Mouse (Mus musculus) spleen, adult 12 weeks (tissue): ENCODE data around the gene Eid3.
A peak's percentile ranks its signal among the peaks of the same experiment; 100 is the strongest.

ENCODE experiments used
- DNase-seq: peaks from one replicate; pipeline ENCODE4 v3.0.0; 2022; ENCODE audit warnings: low spot score

The Eid3 gene

DNA sequence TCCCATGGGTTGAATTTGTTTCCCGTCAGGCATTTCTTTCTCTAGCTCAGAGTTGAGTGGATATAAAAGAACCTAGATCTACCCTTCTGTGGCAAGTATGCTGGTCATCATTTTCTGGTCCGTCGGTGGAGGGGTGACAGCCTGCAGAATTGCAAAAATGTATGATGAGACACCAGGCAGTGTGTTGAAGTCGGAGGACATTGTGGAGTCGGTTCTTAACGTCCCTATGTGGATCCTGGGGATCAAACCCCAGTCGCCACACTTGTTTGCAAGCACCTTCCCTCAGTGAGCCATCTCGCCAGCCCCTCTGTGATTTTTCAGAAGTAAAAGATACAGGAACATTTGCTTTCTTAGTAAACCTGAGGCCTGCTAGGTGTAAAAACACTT is 5.5 kb upstream of the Eid3 start:
- DNase-seq, result no peak

DNA sequence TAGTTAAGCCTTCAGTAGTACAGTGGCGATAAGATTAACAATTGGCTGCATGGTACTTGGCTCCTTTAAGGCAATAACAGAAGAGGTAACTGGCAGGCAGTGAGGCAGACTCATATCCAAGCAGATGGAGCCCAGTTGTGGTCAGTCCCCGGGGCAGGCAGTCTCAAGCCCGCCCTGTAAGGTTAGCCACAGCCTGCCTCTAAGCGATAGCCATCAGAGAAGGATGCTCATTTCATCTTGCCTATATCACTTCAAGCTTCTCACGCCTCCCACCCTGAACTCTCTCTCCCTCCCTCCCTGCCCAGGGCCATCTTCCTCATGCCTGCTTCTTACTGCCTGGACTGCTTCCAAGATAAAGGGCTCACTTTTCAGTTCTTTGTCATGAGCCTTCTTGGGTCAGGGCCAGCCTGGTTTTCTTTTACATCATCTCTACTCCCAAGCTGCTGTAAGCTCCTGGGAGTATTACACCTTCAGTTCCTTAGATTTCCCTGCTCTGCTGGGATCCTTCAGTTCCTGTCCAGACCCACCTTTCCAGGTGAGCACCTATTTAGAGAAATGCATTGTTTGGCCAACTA is 3.2 kb upstream of the Eid3 start:
- no peak for DNase-seq

DNA sequence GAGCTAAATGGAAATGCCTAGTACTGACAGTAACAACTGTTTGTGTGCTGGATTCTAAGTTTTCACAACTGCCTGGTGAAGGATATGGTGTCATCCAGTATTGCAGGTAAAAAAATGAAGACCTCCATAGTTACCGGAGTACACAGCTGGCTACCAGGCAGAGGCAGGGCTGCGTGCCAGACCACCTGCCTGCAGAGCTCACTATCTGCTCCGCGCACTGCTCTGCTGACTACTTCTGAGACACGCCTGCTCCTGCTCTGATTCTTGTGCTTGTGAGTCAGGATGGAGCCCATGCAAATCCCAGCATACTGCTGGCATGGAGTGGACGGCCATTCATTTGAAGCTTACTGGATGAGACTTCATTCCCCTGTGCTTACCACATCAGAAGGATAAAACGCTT is 2.6 kb upstream of the Eid3 start:
- peak; percentile 21 for DNase-seq

DNA sequence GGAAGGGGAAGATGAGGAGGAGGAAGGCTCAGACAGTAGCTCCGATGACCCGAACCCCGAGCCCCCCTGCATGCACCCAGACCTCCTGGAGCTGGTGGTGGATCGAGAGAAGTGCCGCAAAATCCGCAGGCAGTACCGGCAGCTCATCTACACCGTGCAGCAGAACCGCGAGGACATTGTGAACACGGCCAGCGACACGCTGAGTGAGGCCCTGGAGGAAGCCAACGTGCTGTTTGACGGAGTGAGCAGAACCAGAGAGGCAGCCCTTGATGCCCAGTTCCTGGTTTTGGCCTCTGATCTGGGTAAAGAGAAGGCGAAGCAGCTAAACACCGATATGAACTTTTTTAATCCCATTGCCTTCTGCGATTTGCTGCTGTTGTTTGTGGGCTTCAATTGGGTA is 406 bp downstream of the Eid3 start:
- DNase-seq, result no peak

DNA sequence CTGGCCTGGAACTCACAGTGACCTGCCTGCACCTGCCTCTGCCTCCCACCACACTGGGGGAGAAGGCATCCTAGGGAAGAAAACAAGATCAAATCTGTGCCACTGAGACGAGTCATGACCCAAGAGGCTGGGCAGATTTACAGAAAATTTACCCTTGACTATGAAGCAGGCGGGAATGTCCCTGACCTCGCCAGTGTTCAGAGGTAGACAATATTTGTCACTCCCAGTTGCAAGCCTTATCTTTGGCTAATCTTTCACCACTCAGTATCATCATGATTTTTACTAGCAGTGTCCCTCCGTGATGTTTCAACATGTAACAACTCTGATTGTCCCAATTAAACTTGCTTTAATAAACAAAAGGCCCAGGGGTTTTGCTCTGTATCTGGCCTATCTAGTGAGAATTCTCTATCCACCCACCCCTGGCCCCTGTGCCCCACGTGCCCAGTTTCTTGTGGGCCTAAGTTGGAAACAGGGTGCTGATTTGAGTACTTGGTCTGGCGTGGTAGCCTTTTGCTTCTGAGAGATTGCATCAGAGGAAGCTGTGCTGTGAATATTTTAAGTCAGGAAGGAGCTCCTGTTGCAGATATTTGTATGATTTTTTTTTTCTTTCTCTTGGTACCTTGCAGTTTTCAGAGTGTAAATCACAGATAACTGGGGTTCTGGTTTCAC is 2.1 kb downstream of the Eid3 start:
- no peak for DNase-seq

DNA sequence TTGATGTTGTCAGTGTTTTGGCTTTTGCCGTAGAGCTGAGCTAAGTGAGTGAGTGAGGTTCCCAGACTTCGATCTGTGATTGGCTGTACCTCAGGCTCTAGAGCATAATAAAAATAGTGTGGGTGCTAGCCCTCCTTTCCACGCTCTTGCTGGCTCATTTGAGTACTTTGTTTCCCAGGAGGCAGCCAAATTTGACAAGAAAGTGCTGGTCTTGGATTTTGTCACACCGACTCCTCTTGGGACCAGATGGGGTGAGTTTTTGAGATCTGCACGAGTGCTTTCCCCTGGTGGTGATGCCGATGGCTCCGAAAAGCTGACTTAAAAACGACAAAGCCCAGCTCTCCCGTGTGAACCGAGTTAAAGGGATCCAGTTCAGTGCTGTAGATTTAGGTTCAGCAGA is 9.0 kb downstream of the Eid3 start:
- DNase-seq, result no peak

DNA sequence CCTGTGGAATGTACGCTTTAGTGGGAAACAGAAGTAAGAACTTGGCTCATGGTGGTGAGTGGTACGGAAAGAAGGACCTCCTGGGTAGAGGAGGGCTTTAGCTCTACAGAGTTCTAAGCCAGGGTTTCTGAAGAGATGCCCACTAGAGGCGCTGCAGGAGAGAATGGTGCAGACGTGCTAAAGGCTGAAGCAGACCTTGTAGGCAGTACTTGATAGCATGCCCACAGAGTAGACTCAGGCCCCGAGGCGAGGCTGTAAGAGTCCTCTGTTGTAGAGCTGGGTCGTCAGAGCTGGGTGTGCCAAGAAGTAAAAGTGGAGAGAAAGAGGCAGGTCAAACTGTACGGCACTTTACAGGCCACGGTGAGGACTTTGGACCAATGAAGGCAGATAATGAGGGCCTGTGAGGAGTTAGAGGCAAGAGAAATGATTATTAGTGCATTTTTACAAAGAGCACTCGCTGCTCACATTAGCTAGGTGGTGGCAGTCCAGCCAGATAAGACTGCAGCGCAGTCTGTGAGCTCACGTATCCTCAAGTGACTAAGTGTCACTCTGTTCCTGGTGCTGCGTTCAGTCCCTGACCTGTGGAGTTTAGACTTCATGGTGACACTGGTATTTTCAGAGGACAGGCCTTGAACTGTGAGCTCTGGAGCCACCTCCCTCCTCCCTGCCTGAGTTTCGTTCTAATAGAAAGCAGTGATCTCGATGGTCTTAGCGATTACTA is 9.8 kb downstream of the Eid3 start:
- DNase-seq, result no peak

DNA sequence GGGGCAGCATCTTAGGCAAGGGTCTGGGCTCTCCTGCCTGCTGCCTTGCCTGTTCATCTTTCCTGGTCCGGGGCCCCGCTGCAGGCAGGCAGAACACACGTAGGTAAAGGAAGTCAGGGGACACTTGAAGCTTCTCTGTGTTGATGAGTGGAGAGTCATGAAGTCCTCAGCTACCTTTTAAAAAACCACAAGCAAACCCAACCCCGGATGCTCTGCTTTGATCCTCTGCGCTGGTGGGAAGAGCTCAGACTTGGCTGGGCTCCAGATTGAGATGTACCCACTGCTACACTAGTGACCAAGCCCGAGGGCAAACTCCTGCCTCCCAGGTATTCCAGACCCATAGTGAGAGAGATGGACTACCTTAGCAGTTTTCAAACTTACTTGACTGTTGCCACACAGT is 20.9 kb downstream of the Eid3 start:
- no peak for DNase-seq

DNA sequence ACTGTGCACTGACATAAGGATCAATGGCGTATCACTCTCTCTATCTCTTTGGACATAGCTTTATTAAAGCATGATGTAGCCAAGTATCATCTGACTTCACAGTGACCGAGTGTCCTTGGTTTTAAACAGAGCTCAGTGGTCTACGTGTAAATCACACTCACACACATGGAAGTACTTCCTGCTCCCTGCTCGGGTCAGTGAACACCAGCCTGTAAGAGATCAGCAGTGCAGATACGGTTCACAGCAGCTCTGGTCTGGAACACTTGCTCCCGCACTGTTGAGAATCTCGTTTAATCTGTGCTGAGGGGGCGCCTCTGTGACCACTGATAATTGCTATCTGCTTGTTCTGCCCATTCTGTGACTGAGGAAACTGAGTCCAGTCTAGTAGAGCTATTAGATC is 22.1 kb downstream of the Eid3 start:
- DNase-seq, result no peak

DNA sequence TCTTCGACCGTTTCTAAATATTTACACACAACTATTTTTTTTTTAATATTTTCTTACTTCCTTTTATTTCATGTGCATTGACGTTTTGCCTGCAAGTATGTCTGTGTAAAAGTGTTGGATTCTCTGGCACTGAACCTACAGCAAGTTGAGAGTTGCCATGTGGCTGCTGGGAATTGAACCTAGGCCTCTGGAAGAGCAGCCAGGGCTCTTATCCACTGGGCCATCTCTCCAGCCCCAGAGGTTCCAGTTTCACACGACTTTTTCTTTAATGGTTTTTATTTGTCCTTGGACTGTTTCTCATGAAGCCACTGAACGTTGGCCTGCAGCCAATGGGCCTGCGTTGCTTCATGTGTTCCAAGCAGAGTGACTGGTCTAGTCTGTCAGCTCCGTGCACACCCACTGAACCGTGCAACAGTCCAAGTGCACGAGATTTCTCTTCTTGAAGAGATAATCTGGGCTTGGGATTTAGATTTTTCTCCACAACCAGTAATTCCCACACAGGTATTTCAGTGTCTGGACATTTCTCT is 23.1 kb downstream of the Eid3 start:
- no peak for DNase-seq

DNA sequence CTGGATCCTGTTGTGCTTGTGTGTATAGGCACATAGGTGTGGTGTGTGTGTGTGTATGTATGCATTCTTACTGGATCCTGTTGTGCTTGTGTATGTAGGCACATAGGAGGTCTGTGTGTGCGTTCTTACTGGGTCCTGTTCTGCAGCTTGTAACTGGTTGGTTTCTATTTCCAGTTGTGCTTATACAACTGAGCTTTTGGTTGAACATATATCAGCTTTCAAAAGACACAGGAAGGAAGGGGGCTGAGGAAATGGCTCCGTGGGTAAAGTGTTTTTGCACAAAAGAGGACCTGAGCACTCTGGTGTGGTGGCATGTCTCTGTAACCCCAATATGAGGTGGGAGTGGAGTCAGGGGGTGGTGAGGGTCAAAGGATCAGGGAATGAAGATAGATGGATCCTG is 24.5 kb downstream of the Eid3 start:
- no peak for DNase-seq

DNA sequence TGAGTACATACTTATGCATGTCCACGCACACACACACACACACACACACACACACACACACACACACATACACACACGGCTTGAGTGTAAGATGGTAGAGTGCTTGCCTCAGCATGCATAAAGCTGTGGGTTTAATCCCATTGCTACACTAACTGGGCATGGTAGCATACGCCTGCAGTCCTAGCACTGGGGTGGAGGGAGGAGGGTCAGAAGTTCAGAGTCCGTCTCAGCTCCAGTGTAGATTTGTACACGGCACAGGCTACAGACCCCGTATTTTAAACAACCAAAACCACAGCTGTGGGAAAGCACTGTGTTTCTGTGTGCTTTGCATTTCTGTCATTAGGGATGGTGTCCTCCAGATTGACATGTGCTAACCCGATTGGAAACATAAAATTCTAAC is 25.0 kb downstream of the Eid3 start:
- DNase-seq, result no peak

DNA sequence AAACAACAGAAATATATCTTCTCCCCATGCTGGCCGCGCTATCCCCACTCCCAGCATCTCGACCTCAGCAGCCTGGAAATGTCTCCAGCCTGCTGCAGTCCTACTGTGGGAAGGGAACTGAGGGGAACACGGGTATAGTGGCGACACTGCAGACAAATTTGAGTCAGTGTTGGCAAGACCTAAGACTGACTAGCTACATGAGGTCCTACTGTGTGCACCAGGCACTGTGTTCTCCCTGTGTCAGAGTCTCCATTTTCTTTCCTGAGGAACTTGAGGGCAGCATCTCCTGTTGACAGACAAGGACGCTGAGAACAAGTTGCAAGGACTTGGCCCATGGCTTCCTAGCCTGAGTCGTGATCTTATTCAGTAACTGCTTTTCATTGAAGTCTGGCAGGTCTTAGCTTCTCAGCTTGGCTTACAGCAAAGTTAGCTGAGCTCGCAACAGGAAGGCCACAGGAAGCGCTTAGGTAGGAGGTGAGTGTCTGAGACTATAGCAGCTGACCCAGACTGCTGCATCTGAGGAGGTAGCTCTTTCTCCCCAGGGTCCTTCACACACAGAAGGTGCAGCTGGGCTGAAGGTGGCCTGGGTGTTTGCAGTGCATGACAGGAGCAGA is 26.1 kb downstream of the Eid3 start:
- DNase-seq, result no peak

DNA sequence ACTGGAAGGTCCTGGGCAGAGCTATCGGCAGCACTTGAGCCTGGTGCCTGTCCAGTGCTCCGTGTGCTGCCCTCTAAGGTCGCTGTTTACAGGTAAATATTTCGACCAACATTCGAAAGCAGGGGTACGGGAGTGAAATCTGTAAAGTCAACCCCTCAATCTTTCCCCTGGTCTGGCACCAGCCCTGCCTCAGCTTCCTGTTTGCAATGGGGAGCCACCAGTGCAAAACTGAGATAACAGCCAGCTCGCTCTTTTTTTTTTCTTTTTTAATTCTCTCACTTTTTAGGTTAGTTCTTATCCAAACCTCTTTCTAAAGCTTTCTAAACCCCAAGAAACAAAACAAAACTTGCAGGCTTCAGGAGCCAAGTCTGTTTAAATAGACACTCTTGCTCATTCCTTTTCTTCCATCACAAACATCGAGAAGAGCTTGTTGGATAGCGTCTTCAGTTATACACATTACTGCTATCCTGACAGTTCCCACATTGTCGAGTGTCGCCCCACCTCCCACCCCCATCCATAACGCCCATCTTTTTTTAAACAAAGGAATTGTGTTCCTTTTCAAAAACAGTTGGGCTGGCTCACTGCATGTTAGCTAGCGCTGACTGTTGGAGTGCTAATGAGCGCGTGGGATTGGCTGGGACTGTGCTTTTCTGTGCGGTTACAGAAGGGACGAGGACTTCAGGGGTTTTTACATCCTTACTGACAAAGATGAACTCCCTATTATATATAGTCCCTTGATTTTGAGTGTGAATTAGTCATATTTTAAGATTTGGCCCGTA is 27.6 kb downstream of the Eid3 start:
- no peak for DNase-seq

DNA sequence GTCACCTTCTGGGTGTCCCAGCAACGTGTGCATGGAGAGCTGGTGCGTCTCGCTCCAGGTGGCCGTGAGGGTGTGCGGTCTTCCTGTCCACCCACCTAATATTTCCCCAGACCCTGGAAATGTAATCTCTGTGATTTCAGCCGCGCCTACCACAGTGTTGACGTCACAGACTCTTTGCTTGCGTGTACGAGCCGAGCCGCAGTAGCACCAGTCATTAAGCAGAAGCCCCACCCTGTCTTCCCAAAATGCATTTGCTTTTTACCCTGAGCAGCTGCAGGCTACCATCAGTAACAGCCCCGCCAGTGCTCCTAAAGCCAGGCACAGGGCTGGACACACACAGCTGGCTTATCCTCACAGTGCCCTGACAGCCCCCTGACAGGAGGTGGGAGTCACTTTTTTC is 31.5 kb downstream of the Eid3 start:
- no peak for DNase-seq

DNA sequence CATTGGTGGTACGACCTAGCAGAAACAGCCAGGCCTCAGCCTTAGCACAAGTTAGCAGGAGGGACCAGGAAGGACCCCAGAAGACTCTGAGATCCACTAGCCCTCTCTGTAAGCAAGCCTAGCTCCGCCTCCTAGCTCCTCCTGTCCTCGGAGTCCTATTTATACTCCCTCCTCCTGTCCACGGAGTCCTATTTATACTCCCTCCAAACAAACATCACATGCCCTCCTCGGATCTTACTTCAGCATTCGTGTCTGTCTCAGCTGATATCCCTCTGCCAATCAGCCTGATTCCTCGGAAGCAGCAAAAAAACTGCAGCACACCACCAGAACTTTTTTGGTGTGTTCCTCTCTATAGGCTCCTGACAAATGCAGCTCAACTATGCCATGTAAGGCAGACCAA is 32.5 kb downstream of the Eid3 start:
- DNase-seq, result no peak

DNA sequence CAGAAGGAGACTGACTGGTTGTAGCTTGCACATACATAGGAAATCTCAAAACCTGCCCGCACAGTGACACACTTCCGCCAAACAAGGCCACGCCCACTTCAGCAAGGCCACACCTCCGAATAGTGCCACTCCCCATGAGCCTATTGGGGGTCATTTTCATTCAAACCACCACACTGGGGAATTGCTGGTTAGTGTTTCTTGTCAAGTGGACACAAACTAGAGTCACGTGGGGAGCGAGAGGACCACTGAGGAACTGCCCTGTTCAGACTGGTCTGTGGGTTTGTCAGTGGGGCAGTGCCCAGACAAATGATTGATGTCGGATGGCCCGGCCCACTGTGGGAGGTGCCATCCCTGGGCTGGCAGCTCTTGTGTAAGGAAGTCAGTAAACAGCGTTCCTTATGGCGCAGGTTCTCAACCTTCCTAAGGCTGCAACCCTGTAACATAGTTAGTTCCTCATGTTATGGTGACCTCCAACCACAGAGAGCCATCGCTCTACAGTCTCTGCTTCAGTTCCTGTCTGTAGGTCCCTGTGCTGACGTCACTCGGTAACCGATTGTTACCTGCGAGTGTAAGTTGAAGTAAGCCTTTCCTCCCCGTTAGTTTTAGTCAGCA is 33.5 kb downstream of the Eid3 start:
- peak; percentile 61 for DNase-seq

DNA sequence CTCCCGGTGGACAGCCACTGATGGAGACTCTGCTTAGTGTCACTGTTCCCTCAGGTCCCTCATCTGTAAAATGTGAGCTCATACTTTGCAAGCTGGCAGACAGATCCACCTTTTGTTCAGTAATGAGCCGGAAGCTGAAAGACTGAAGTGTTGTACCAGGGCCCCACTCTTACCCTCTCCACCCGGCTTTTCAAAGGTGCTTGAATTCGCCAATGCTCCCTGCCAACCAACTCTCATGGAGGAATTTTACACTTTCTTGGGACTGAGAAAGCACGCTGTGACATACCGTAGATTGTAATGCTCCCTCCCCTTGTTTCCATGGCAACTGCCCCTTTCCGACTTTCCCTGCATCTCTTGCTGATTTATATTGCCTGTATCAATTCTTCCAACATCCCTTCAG is 34.1 kb downstream of the Eid3 start:
- DNase-seq, result no peak

DNA sequence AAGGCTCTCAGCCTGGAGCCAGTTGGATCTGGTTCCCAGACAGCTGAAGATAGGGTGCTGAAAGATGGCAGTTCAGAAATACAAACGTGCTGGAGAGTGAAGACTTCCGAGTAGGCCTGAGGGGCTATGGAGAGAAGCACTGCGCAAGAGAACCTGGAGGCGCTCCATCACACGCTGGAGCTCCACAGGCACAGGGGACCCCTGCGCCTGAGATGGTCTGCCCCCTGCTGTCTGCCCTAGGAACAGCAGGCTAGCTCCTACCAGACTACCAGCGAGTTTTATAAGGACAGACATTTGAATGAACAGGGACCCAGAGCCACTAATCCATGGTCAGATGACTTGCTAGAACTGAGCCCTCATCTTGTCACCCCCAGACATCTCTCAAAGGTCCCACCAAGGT is 35.0 kb downstream of the Eid3 start:
- peak; percentile 75 for DNase-seq

DNA sequence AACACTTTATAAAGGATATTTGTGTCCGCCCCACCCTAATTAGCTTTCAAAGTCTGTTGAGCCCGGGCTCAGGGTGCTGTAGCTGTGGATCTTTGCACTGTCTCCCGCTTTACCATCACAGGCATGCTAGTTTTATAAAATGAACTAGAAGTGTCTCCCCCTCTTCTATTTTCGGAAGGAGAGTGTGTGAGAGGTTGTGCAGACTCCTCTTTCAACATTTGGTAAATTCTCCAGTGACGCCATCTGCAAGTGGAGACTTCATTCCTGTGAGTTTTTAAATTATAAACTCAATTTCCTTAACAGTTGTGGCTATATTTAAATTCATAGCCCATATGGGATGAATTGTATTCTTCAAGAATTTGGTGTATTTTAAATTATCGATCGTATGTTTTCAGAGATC is 42.1 kb downstream of the Eid3 start:
- DNase-seq, result no peak

DNA sequence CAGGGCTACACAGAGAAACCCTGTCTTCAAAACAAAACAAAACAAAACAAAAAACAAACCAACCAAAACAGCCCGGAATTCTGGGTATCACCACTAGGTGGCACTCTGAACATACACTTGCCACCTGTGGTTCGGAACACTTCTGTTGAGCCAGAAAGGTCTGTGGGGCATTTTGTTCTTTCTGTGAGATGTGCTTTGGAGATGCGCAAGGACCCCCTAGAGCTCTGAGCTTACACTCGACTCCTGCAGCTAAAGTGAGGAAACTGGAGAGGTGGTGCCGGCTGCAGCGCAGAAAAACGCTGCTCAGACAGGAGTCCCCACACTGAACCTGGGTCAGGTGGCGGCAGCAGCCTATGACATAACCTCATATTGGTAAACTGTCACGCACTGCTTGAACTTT is 43.0 kb downstream of the Eid3 start:
- peak; percentile 54 for DNase-seq

DNA sequence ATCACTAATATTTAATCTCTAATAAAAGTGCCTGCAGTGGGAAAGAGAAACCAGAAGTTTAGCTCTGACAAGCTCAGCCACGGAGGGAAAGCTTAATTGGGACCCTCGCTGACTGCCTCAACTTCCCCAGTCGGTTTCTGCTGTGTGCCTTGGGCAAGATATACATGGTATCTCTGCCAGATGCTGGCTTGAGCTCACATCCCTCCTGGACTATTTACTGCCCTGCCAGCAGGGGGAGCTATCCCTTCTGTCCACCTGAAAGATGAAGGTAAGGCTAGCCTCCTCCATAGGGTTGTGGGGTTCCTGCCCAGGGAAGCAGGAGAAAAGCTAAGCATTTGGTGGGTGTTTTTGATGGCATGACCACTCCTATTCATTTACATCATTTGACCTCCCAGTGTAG is 43.8 kb downstream of the Eid3 start:
- DNase-seq, result no peak
